Mouse (Mus musculus) kidney, adult 2 months (tissue): ENCODE measurements around the gene Fam169a. TPM values are rescaled to one million over a fixed set of nuclear protein-coding genes. Genes with fewer than 3 reads are reported as not detected.
A peak's percentile ranks its signal among the peaks of the same experiment; 100 is the strongest.
"Not testable (repeated sequence)": the region's sequence is repeated elsewhere in the genome, so short reads cannot be mapped to it uniquely, and the experiment has no call there.

Experiments
- DNase-seq: peaks from one replicate; pipeline ENCODE4 v3.0.0; 2021
- H3K27ac ChIP-seq: fragments of 200-500 bp; 2 replicates; pipeline ENCODE4 v1.5.1; 2012; ENCODE audit warnings: low read depth, low read length, control low read depth, inconsistent platforms; ENCODE audit not compliant: insufficient read depth
- H3K27me3 ChIP-seq: fragments of 200-500 bp; replicated peaks from 2 replicates; pipeline ENCODE4 v1.6.1; 2012; ENCODE audit warnings: mild to moderate bottlenecking, moderate library complexity, low read length, inconsistent platforms; ENCODE audit not compliant: control insufficient read depth, insufficient read depth
- H3K36me3 ChIP-seq: fragments of 200-500 bp; 2 replicates; pipeline ENCODE4 v1.6.1; 2012; ENCODE audit warnings: mild to moderate bottlenecking, moderate library complexity, low read length, inconsistent platforms; ENCODE audit not compliant: control insufficient read depth, insufficient read depth
- H3K4me1 ChIP-seq: fragments of 200-500 bp; 2 replicates; pipeline ENCODE4 v1.6.1; 2011; ENCODE audit warnings: low read length; ENCODE audit not compliant: control insufficient read depth, insufficient read depth
- H3K4me3 ChIP-seq: fragments of 200-500 bp; 2 replicates; pipeline ENCODE4 v1.5.1; 2011; ENCODE audit warnings: mild to moderate bottlenecking, low read depth, low read length, control low read depth; ENCODE audit not compliant: insufficient read depth
- CTCF ChIP-seq: fragments of 200-500 bp; conservative IDR thresholded peaks from 2 replicates; pipeline ENCODE4 v1.5.1; 2011; ENCODE audit warnings: low read depth, mild to moderate bottlenecking, control low read depth, low read length, moderate library complexity, mixed read lengths; ENCODE audit not compliant: insufficient read depth, insufficient read length
- POLR2A ChIP-seq: fragments of 200-500 bp; IDR thresholded peaks from one replicate; pipeline ENCODE4 v1.6.1; 2011; ENCODE audit warnings: low read depth, low read length, control low read depth
- WGBS: fragments of 180-500 bp; shearing (Covaris S2); methylation state at CpG from one replicate; pipeline ENCODE4 v1.1.7; 2018; 5-methylcytosine and 5-hydroxymethylcytosine counted together
- polyA plus RNA-seq: library from polyadenylated mRNA; depleted of rRNA; stranded (reverse); fragments of >200 nt; gene quantifications from 2 replicates; pipeline ENCODE4 v1.2.3, GENCODE M21; 2012

Fam169a gene
- polyA plus RNA-seq, 1 experiment = 0.06 TPM

- Histone ChIP-seq H3K36me3 (no peaks in the 10 kb centered on the region), H3K4me1 (no peaks in the 10 kb centered on the region), H3K4me3 (no peak overlapping the region), H3K27ac (no peak overlapping the region), H3K27me3 (no peaks in the 10 kb centered on the region)
- TF ChIP-seq POLR2A (no peak), CTCF (no peak)
- DNase-seq = no peak
- 83% methylated on average over 7 of the region's 7 CpGs for WGBS
Observed at GRCm38 (mm10) chr13:97104996-97105395, 37.9 kb downstream of the Fam169a start.

GRCm38 (mm10) chr13:97107721-97108120 lies 40.6 kb downstream of the Fam169a start:
- peak overlapping the region; percentile 75; the same call in 1 of the 2 replicates for H3K27ac ChIP-seq
- H3K4me1 ChIP-seq, H3K36me3 ChIP-seq, H3K27me3 ChIP-seq, H3K4me3 ChIP-seq: not testable (repeated sequence)
- 58% methylated on average over 4 of the region's 4 CpGs for WGBS
- peak; percentile 53 for DNase-seq

- WGBS = 46% methylated on average over 4 of the region's 4 CpGs
- Histone ChIP-seq H3K36me3 (no peaks in the 10 kb centered on the region), H3K4me3 (no peak overlapping the region), H3K27ac (peak overlapping the region; percentile 38; the same call in 1 of the 2 replicates), H3K27me3 (no peaks in the 10 kb centered on the region), H3K4me1 (no peaks in the 10 kb centered on the region)
- DNase-seq = peak; percentile 81
- TF ChIP-seq CTCF (no peak), POLR2A (no peak)
Observed at GRCm38 (mm10) chr13:97109046-97109445, 42.0 kb downstream of the Fam169a start.

- H3K27me3 ChIP-seq = no peaks in the 10 kb centered on the region
- WGBS = 77% methylated on average over 3 of the region's 3 CpGs
- DNase-seq = no peak
- no peak overlapping the region for H3K4me3 ChIP-seq
- no peaks in the 10 kb centered on the region for H3K36me3 ChIP-seq
- TF ChIP-seq CTCF (no peak), POLR2A (no peak)
- H3K27ac ChIP-seq = no peak overlapping the region
- H3K4me1 ChIP-seq = no peaks in the 10 kb centered on the region
Observed at GRCm38 (mm10) chr13:97121341-97121740, 54.3 kb downstream of the Fam169a start.

- H3K27ac ChIP-seq, H3K36me3 ChIP-seq, H3K27me3 ChIP-seq, H3K4me1 ChIP-seq, DNase-seq, H3K4me3 ChIP-seq: not testable (repeated sequence)
- WGBS = 85% methylated on average over 4 of the region's 4 CpGs
Observed at GRCm38 (mm10) chr13:97129654-97130053, 62.6 kb downstream of the Fam169a start.

- H3K27me3 ChIP-seq, DNase-seq, H3K4me3 ChIP-seq, H3K36me3 ChIP-seq, H3K27ac ChIP-seq, H3K4me1 ChIP-seq: not testable (repeated sequence)
- WGBS = no CpG with 5 or more reads among the region's 2 CpGs
Observed at GRCm38 (mm10) chr13:97130413-97130812, 63.3 kb downstream of the Fam169a start.

- Histone ChIP-seq H3K27ac (peak within 1 kb of the TSS; percentile 84), H3K4me1 (no peaks in the 10 kb centered on the region), H3K36me3 (peaks cover 2% of the 10 kb centered on the region), H3K27me3 (no peaks in the 10 kb centered on the region), H3K4me3 (peak within 1 kb of the TSS; percentile 89)
- WGBS = under 1% methylated on average over 57 of the region's 57 CpGs
- TF ChIP-seq CTCF (no peak), POLR2A (peak; percentile 5)
- DNase-seq = peak; percentile 95
Observed at GRCm38 (mm10) chr13:97137466-97138400, 70.6 kb downstream of the Fam169a start, which contains the start of the genes Gfm2 and Nsa2. Gene Gfm2 (plus strand): TSS chr13:97137937. Gene Nsa2 (minus strand): TSS chr13:97137937.

GRCm38 (mm10) chr13:97138404-97138931 lies 71.4 kb downstream of the Fam169a start:
- H3K4me1 ChIP-seq, H3K27ac ChIP-seq, DNase-seq, H3K27me3 ChIP-seq, H3K36me3 ChIP-seq: not testable (repeated sequence)
- peak overlapping the region; percentile 89 for H3K4me3 ChIP-seq
- WGBS = 20% methylated on average over 8 of the region's 8 CpGs
